Mouse (Mus musculus) midbrain, embryonic 10.5 days (tissue): ENCODE data around the gene Rps6. TPM values are rescaled to one million over a fixed set of nuclear protein-coding genes. Genes with fewer than 3 reads are reported as not detected.
"Not testable (repeated sequence)": the region's sequence is repeated elsewhere in the genome, so short reads cannot be mapped to it uniquely, and the experiment has no call there.

Experiments
- DNase-seq: peaks from one replicate; pipeline ENCODE4 v3.0.0-alpha.2; 2017; ENCODE audit warnings: low spot score
- H3K27ac ChIP-seq: fragments of 300-500 bp; sonication (generic); replicated peaks from 2 replicates; pipeline ENCODE4 v1.5.1; 2016; ENCODE audit warnings: mild to moderate bottlenecking
- H3K27me3 ChIP-seq: fragments of 300-500 bp; sonication (generic); 2 replicates; pipeline ENCODE4 v1.6.1; 2016; ENCODE audit warnings: low read depth, mild to moderate bottlenecking; ENCODE audit not compliant: poor library complexity, severe bottlenecking
- H3K36me3 ChIP-seq: fragments of 300-500 bp; sonication (generic); 2 replicates; pipeline ENCODE4 v1.6.1; 2016; ENCODE audit warnings: mild to moderate bottlenecking, moderate library complexity
- H3K4me1 ChIP-seq: fragments of 300-500 bp; sonication (generic); 2 replicates; pipeline ENCODE4 v1.6.1; 2016
- H3K4me3 ChIP-seq: fragments of 300-500 bp; sonication (generic); 2 replicates; pipeline ENCODE4 v1.5.1; 2016; ENCODE audit warnings: mild to moderate bottlenecking, moderate library complexity
- H3K9me3 ChIP-seq: fragments of 300-500 bp; sonication (generic); replicated peaks from 2 replicates; pipeline ENCODE4 v1.6.1; 2016; ENCODE audit warnings: mild to moderate bottlenecking
- whole genome bisulfite sequencing: fragments of 180-500 bp; shearing (Covaris S2); methylation state at CpG from one replicate; pipeline ENCODE4 v1.1.7; 2016; 5-methylcytosine and 5-hydroxymethylcytosine counted together
- polyA plus RNA-seq: library from polyadenylated mRNA; unstranded; fragments of >200 nt; fragmentation: Nextera tagmentation; extraction: Ambion mirVana; gene quantifications from 2 replicates; pipeline ENCODE4 v1.2.1, GENCODE M21; 2016

The Rps6 gene
- polyA plus RNA-seq, 1 experiment from 2014 or later: 651 TPM

DNA sequence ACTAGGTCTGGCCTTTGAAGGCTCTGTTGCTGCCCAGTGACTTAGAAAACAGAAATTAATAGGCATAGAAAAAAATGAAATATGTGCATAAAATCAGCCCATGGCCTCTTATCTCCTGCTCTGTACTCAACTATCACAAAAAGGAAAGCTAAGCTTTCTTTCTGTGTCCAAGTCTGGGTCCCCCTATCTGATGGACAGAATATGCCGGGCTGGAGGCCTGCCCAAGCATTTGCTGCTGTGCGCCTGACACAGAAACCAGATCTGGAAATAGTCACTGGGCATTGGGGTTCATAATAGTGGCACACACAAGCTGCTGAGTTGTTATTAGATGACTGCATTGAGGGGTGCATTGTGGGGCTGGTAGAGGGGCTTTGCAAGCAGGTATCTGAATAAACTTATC is 22.3 kb upstream of the Rps6 start:
- no peak for DNase-seq
- Histone ChIP-seq H3K9me3 (no peaks in the 10 kb centered on the region), H3K4me1 (peaks cover 14% of the 10 kb centered on the region), H3K4me3 (no peak overlapping the region), H3K36me3 (no peaks in the 10 kb centered on the region), H3K27ac (no peak overlapping the region), H3K27me3 (peaks cover 18% of the 10 kb centered on the region)
- 95% methylated on average over 2 of the region's 2 CpGs for WGBS

DNA sequence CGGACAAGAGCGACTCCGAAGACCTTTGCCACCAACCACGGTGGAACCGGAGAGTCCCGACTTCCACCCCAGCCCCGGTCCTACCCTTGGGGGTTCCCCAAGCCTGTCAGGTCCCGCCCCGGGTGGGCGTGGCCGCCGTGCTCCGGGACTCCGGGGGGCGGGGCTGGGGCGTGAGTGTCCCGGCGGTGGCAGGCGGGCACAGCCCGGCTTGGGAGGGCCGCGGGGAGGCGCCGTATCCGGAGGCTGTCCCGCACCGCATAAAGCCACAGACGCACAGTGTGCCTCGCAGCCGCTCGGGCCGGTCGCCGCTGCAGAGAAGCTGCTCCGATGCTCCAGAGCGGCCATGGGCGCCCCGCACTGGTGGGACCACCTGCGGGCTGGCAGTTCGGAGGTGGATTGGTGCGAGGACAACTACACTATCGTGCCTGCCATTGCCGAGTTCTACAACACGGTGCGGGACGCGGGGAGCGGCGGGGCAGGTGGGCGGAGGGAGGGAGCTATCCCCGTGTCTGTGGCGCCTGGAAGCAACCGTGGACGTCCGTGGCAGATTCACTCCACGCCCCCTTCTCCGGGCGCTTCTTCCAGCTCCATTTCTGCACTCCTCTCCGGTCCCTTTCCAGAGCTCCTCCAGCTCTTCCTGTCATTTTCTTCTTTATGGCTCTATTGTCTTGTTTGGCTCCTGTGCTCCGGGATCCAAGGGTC is 17.1 kb upstream of the Rps6 start, which contains the start of gene Acer2:
Acer2 (plus strand) TSS at position 251 of the 702 bp plus-strand sequence.
- peak; percentile 80 for DNase-seq
- under 1% methylated on average over 57 of the region's 60 CpGs for WGBS
- H3K4me3 ChIP-seq: peak within 1 kb of the TSS; percentile 86
- no peaks in the 10 kb centered on the region for H3K36me3 ChIP-seq
- peaks cover 34% of the 10 kb centered on the region for H3K27me3 ChIP-seq
- H3K27ac ChIP-seq: peak within 1 kb of the TSS; percentile 77
- H3K4me1 ChIP-seq: peaks cover 23% of the 10 kb centered on the region
- H3K9me3 ChIP-seq: no peaks in the 10 kb centered on the region

DNA sequence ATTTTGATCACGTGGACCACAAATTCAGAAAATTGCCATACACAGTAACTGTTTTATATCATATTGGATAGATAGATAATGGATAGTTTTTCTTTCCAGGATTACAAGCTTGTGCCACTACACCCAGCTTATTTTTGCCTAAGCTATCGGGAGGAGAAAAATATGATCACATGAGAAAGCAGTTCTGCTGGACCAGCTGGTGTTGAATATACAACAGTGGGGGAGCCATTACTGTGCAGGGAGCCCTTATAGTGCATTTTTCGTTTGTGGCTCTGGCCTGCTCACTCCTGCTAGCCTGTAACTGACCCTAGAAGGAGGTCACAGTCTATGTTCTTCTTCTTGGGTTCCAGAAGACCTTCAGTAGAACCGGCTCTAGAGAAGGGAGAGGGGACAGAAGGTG is 15.9 kb upstream of the Rps6 start:
- WGBS: 55% methylated on average over 4 of the region's 4 CpGs
- H3K27ac ChIP-seq: no peak overlapping the region
- DNase-seq: no peak
- no peaks in the 10 kb centered on the region for H3K9me3 ChIP-seq
- no peaks in the 10 kb centered on the region for H3K36me3 ChIP-seq
- no peak overlapping the region for H3K4me3 ChIP-seq
- H3K4me1 ChIP-seq: peaks cover 23% of the 10 kb centered on the region
- H3K27me3 ChIP-seq: peaks cover 34% of the 10 kb centered on the region

DNA sequence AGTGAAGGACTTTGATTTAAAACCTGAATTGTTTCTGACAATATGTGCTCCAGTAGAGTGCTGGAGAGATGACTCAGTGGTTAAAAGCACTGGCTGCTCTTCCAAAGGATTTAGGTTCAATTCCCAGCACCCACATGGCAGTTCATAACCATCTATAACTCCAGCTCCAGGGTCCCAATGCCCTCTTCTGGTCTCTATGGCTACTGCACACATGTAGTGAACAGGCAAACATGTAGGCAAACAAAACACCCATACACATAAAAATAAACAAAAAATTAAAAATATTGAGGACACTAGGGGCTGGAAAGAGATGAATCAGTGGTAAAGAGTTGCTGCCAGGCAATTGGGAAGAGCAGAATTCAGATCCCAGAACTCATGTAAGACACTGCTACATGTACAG is 14.8 kb upstream of the Rps6 start:
- DNase-seq: no peak
- Histone ChIP-seq H3K4me3 (no peak overlapping the region), H3K9me3 (no peaks in the 10 kb centered on the region), H3K27ac (no peak overlapping the region), H3K4me1 (peaks cover 23% of the 10 kb centered on the region), H3K36me3 (no peaks in the 10 kb centered on the region), H3K27me3 (peaks cover 34% of the 10 kb centered on the region)

DNA sequence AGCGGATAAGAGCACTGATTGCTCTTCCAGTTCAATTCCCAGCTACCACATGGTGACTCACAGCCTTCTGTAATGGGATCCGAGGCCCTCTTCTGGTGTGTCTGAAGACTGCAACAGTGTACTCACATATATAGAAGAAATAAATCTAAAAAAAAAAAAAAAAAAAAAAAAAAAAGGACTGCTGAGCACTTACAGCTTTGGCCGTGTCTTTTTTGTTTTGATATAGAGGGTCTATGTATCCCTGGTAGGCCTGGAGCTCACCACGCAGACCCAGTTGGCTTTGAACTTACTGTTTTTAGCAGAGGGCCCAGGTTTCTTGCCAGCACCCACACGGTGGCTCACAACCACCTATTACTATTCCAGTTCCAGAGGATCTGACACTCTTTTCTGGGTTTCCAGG is 6.9 kb upstream of the Rps6 start:
- Histone ChIP-seq H3K4me1 (no peaks in the 10 kb centered on the region), H3K36me3 (no peaks in the 10 kb centered on the region), H3K4me3 (no peak overlapping the region), H3K9me3 (no peaks in the 10 kb centered on the region), H3K27me3 (no peaks in the 10 kb centered on the region), H3K27ac (no peak overlapping the region)
- DNase-seq: no peak
- 87% methylated on average over 5 of the region's 5 CpGs for WGBS

DNA sequence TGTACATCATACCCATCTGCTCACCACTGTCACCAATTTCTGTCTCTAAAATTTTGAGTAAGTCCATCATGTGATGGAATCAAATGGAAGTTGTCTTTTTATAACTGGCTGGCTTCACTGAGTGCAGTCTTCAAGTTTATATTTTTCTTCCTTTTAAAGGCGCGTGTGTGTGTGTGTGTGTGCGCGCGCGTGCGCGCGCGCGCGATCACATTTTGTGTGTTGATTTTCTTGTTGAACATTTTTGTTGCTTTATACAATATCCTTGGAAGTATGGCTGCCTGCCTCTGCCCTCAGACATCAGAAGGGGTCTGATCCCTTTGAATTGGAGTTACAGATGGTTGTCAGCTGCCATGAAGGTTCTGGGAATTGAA is 843 bp upstream of the Rps6 start:
- Histone ChIP-seq H3K4me3 (peak overlapping the region; percentile 99), H3K36me3 (peaks cover 31% of the 10 kb centered on the region), H3K27me3 (no peaks in the 10 kb centered on the region), H3K4me1 (peaks cover 17% of the 10 kb centered on the region), H3K27ac (peak overlapping the region; percentile 99), H3K9me3 (no peaks in the 10 kb centered on the region)
- DNase-seq: no peak
- 65% methylated on average over 12 of the region's 12 CpGs for WGBS

DNA sequence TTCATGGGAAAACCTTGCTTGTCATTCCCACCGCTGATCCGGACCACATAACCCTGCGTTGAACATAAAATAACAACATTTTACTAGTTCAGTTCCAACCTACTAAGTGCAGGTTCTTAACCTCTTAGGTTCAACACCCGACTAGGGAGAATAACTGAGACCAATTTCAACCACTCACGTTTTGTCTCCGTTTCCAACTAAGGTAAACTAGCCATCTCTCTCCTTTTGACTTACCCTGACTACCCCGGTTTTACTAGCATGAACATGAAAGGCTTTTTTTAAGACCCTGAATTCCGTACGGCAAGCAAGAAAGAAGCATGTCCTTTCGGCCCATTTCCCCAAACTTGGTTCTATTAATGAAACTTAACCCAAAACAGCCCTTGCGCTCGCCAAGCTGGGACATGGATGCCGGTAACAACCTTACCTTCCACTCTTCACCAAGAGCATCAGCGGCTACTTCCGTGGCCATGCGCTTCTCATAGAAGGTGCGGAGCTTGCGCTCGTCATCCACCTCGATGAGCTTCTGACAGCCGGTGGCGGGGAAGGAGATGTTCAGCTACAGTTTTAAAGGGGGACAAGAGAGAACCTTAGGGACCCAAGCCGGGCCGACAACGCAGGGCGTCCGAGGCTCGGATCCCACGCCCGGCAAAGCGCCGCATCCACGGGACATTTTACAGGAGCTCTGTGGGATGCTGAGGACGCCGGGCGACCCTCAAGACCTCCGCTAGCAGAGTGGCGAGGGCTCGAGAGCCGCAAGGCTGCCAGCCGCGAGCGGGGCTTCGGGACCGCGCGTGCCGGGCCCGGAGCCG is 704 bp downstream of the Rps6 start:
- 2% methylated on average over 50 of the region's 50 CpGs for WGBS
- Histone ChIP-seq H3K27ac (peak overlapping the region; percentile 99), H3K9me3 (no peaks in the 10 kb centered on the region), H3K27me3 (no peaks in the 10 kb centered on the region), H3K4me3 (peak overlapping the region; percentile 99), H3K4me1 (peaks cover 17% of the 10 kb centered on the region), H3K36me3 (peaks cover 45% of the 10 kb centered on the region)
- DNase-seq: no peak

DNA sequence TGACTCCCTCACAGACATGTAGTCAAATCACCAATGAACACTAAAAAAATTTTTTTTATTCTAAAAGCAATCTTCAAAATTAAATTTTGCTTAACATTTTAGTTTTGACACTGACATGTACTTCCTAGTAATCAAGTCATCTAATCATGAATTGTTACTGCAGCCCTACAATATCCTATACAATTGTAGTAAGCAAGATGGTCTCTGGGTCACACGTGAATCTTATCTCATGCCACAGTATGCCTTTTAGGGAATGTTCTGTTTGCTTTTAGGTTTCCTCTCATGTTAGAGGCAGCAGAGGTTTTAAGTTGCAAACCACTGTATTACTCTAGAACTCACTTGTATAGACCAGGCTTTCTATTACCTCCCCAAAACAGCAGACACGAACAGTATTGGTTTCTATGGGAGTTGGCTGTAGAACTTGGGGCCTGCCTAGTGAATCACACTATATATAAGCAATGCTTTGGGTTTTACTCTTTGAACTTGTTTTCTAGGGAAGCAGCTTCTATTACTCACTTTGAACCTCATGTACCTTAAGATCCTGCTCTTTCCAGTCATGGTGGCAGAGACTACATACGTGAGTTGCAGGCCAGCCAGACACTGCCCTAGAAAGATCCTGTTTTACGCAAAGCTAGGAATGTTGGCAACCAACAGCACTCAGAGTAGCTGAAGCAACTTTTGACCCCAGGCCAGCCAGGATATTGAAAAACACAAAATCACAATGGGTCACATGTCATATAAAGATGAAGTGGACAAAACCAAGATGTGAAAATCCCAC is 4.2 kb downstream of the Rps6 start:
- peaks cover 11% of the 10 kb centered on the region for H3K4me1 ChIP-seq
- no peak for DNase-seq
- H3K4me3 ChIP-seq: no peak overlapping the region
- WGBS: 87% methylated on average over 4 of the region's 4 CpGs
- no peaks in the 10 kb centered on the region for H3K27me3 ChIP-seq
- H3K27ac ChIP-seq: no peak overlapping the region
- H3K36me3 ChIP-seq: peaks cover 58% of the 10 kb centered on the region
- no peaks in the 10 kb centered on the region for H3K9me3 ChIP-seq

DNA sequence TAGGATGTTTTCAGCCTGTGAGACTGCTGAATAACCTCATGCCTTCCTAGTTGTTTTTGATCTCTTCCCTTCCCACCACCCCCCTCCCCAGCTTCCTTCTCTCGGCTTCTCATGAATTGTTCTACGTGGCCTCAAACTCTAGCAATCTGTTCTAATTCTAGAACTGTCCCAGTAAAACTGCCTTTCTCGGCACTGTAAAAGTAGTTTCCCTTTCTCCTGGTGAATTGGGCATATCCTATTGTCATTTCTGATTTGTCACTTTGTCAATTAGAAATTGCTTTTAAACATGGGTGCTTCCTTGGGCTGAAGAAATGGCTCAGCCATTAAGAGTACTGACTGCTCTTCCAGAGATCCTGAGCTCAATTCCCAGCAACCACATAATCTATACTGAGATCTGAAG is 5.2 kb downstream of the Rps6 start:
- Histone ChIP-seq H3K36me3 (peaks cover 68% of the 10 kb centered on the region), H3K27ac (no peak overlapping the region), H3K4me3 (no peak overlapping the region), H3K4me1 (peaks cover 7% of the 10 kb centered on the region), H3K9me3 (no peaks in the 10 kb centered on the region), H3K27me3 (no peaks in the 10 kb centered on the region)
- no peak for DNase-seq
- 81% methylated on average over 3 of the region's 3 CpGs for WGBS

DNA sequence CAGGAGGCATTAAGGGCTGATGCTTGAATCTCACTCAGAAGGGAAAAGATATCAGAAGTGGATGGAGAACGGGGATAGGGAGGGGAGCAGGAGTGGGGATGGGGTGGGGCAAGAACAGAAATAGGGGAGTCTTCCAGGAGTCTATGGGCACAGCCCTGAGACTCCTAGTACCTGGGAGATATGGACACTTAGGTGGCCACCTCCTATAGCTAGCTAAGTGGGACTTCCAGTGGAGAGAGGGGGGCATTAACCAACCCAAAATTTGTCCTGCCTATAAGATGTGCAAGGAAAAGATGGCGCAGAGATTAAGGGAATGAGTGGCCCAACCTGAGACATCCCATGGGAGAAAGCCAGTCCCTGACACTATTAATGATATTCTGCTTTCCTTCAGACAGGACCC is 5.9 kb downstream of the Rps6 start:
- Histone ChIP-seq H3K27me3 (no peaks in the 10 kb centered on the region), H3K4me3 (no peak overlapping the region), H3K27ac (no peak overlapping the region), H3K9me3 (no peaks in the 10 kb centered on the region), H3K36me3 (peaks cover 73% of the 10 kb centered on the region), H3K4me1 (peaks cover 7% of the 10 kb centered on the region)
- DNase-seq: no peak
- 88% methylated on average over 2 of the region's 2 CpGs for WGBS

DNA sequence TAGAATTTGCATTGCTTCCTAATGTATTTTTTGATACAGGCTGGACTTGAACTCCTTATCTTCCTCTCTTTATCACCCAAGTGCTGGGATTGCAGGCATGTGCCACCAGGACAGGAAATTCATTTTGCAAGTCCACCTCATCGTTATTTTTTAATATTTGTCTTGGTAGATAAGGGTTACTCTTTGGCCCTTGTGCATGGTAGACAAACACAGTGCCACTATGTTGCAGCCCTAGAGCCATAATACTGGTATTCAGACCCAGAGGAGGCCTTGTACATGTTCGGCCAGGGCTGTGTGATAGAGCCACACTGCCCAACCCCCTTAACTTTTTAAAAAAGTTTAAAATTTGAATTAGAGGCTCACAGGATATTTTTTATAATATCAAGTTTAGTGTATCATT is 10.0 kb downstream of the Rps6 start:
- Histone ChIP-seq H3K27me3 (no peaks in the 10 kb centered on the region), H3K9me3 (no peaks in the 10 kb centered on the region), H3K27ac (no peak overlapping the region), H3K4me1 (no peaks in the 10 kb centered on the region), H3K36me3 (peaks cover 71% of the 10 kb centered on the region), H3K4me3 (no peak overlapping the region)
- 94% methylated on average over 2 of the region's 2 CpGs for WGBS
- DNase-seq: no peak

DNA sequence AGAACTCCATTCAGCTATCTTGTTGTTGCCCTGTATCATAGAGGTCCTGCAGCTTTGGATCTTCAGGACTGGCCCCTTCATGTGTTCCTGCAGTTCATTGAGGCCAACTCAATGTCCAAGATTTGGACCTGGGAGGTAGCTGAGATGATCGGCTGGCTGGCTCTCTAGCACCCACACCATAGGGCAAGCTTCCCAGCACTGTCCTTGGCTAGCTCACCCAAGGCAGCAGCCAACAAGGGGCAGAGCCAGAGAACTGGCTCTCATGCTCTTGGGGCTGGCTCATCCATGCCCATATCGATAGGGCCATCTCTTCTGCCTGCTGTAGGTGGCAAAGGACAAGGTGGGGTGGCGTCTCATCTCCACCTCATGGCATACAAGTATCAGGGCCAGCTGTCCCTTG is 11.8 kb downstream of the Rps6 start:
- Histone ChIP-seq H3K27ac (no peak overlapping the region), H3K27me3 (no peaks in the 10 kb centered on the region), H3K36me3 (peaks cover 74% of the 10 kb centered on the region), H3K4me1 (no peaks in the 10 kb centered on the region), H3K9me3 (no peaks in the 10 kb centered on the region), H3K4me3 (no peak overlapping the region)
- 95% methylated on average over 3 of the region's 3 CpGs for WGBS
- no peak for DNase-seq

DNA sequence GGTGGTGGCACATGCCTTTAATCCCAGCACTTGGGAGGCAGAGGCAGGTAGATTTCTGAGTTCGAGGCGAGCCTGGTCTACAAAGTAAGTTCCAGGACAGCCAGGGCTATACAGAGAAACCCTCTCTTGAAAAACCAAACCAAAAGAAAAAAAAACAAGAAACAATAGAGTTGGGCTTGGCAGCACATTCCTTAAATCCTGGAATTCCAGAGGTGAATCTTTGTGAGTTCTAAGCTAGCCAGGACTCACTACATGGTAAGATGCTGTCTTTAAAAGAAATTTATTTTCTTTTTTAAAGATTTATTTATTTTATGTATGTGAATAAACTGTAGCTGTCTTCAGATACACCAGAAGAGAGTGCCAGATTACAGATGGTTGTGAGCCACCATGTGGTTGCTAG is 16.1 kb downstream of the Rps6 start:
- WGBS: 95% methylated on average over 2 of the region's 2 CpGs
- not testable (repeated sequence) for H3K4me1 ChIP-seq, DNase-seq, H3K9me3 ChIP-seq, H3K27ac ChIP-seq, H3K4me3 ChIP-seq, H3K27me3 ChIP-seq
- peaks cover 77% of the 10 kb centered on the region for H3K36me3 ChIP-seq
